Mouse (Mus musculus) intestine, embryonic 16.5 days (tissue): ENCODE data around the gene Brd3. TPM values are rescaled to one million over a fixed set of nuclear protein-coding genes. Genes with fewer than 3 reads are reported as not detected.
A peak's percentile ranks its signal among the peaks of the same experiment; 100 is the strongest.

Experiments used
- ATAC-seq: fragments of 200-750 bp; cut with Nextera tagmentation; 2 replicates; pipeline ENCODE4 v1.8.0; 2017; ENCODE audit warnings: moderate TSS enrichment, moderate library complexity
- H3K27ac ChIP-seq: fragments of 300-500 bp; sonication (generic); 2 replicates; pipeline ENCODE4 v1.5.1; 2014; ENCODE audit warnings: mild to moderate bottlenecking, low read length
- H3K27me3 ChIP-seq: fragments of 300-500 bp; sonication (generic); replicated peaks from 2 replicates; pipeline ENCODE4 v1.6.1; 2014; ENCODE audit warnings: low read length, control low read depth, mixed read lengths; ENCODE audit not compliant: control insufficient read depth, insufficient read depth
- H3K36me3 ChIP-seq: fragments of 300-500 bp; sonication (generic); 2 replicates; pipeline ENCODE4 v1.6.1; 2014; ENCODE audit warnings: low read length, control low read depth; ENCODE audit not compliant: control insufficient read depth, insufficient read depth
- H3K4me1 ChIP-seq: fragments of 300-500 bp; sonication (generic); 2 replicates; pipeline ENCODE4 v1.6.1; 2014; ENCODE audit warnings: low read length, control low read depth, mixed read lengths; ENCODE audit not compliant: control insufficient read depth, insufficient read depth
- H3K4me2 ChIP-seq: fragments of 300-500 bp; sonication (generic); 2 replicates; pipeline ENCODE4 v1.6.1; 2014; ENCODE audit warnings: low read depth, low read length, control low read depth
- H3K4me3 ChIP-seq: fragments of 300-500 bp; sonication (generic); 2 replicates; pipeline ENCODE4 v1.5.1; 2014; ENCODE audit warnings: mild to moderate bottlenecking, low read length
- H3K9ac ChIP-seq: fragments of 300-500 bp; sonication (generic); 2 replicates; pipeline ENCODE4 v1.6.1; 2014; ENCODE audit warnings: low read depth, low read length
- H3K9me3 ChIP-seq: fragments of 300-500 bp; sonication (generic); 2 replicates; pipeline ENCODE4 v1.6.1; 2016; ENCODE audit warnings: low read length, control low read depth; ENCODE audit not compliant: control insufficient read depth
- WGBS: fragments of 180-500 bp; shearing (Covaris S2); extraction: QIAGEN DNeasy Blood & Tissue Kit; methylation state at CpG from one replicate; pipeline ENCODE4 v1.1.7; 2014; 5-methylcytosine and 5-hydroxymethylcytosine counted together
- polyA plus RNA-seq: library from polyadenylated mRNA; unstranded; fragments of >200 nt; fragmentation: Nextera tagmentation; extraction: Ambion mirVana; gene quantifications from 2 replicates; pipeline ENCODE4 v1.2.1, GENCODE M21; 2015

Gene Brd3
- polyA plus RNA-seq, 1 experiment from 2014 or later: 82.5 TPM

DNA sequence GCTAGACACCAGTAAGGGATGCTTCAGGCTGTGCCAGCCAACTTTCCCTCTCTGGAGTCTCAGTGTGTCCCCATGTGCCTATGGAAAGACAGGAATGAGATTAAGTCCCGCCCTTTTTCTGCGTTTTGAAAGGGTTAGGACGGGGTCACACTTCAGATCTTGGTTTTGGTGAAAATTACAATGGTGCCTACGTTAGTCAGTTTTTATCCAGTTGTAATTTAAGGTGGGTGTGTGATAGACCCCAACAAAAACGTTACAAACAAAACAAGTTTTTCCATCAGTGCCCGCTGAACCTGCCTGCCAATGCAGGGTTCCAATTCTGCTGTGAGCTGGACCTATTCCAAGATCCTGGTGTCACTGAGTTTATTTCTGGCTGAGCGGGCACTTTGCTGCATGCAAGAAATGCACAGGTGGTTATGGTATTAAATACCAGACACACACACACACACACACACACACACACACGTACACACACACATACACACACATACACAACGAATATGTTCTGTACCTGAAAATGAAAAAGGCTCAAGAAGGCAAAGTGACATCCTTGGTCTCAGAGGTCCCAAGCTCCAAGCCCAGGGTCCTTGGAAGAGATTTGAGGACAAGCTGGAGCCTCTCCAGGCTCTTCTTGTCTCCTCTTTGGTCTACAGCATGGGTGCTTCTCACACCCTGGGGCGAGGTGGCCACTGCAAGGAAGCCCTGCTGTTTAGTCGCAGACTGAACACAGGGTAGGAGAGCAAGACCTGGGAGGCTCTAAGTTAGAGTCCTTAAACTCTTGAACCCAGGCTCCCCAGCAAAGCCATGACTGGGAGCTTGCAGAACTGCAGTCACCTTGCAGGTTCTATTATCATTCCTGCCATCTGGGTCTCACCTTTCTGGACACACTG lies 30.9 kb downstream of the Brd3 start:
- Histone ChIP-seq H3K36me3 (no peaks in the 10 kb centered on the region), H3K27me3 (no peaks in the 10 kb centered on the region), H3K9me3 (no peaks in the 10 kb centered on the region), H3K4me2 (peak overlapping the region; percentile 82), H3K9ac (peak overlapping the region; percentile 97), H3K4me1 (peaks cover 30% of the 10 kb centered on the region), H3K27ac (peak overlapping the region; percentile 96), H3K4me3 (peak overlapping the region; percentile 99)
- 27% methylated on average over 11 of the region's 11 CpGs for WGBS
- no peak for ATAC-seq

- Histone ChIP-seq H3K27me3 (no peaks in the 10 kb centered on the region), H3K9ac (peak overlapping the region; percentile 97), H3K27ac (peak overlapping the region; percentile 96), H3K9me3 (no peaks in the 10 kb centered on the region), H3K4me3 (peak overlapping the region; percentile 99), H3K4me1 (peaks cover 38% of the 10 kb centered on the region), H3K4me2 (peak overlapping the region; percentile 89), H3K36me3 (no peaks in the 10 kb centered on the region)
- ATAC-seq: peak; percentile 98
- under 1% methylated on average over 87 of the region's 96 CpGs for WGBS
Measured at GRCm38 (mm10) chr2:27475495-27476302, 31.8 kb downstream of the Brd3 start.

DNA sequence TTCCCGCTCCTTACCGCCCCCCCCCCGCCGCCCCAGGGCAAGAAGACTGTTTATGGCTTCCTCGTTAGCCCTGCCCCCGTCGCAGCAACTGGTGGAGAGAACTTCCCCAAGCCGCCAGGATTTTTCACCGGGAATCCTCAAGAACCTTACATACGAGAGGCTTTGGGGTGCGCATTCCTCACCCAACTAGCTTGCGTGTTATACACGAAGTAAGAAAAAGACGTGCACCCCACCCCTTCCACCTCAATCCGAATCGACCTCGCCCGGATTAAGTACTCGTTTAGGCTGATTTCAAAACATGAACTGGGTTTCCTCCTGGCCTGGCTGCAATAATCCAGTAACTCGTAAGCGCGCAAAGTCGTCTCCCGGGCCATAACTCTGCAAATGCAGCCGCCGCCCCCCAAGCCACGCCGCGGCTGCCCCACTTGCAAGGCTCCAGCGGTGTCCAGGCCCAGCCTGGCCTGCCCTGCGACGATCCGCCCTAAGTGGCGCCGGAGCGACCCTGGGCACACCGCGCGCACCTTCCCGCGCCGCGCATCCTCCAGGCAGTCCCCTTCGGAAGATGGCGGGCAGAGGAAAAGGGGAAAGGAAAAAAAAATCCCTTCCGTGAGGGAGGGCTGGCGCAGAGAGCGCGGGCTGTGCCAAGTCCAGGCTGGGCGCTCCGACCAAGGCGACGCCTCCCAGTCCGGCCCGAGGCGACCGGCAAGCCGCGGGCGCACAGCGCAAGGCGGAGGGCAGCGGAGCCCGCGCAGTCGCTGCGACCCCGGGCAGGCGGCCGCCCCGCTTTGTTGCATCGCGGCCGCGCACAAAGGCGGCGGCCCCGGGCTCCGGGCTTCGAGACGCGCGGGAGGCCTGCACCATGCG lies 32.6 kb downstream of the Brd3 start:
- Histone ChIP-seq H3K4me3 (peak overlapping the region; percentile 99), H3K9me3 (no peaks in the 10 kb centered on the region), H3K9ac (peak overlapping the region; percentile 97), H3K4me2 (peak overlapping the region; percentile 89), H3K36me3 (no peaks in the 10 kb centered on the region), H3K27me3 (no peaks in the 10 kb centered on the region), H3K4me1 (peaks cover 47% of the 10 kb centered on the region), H3K27ac (peak overlapping the region; percentile 95)
- WGBS: under 1% methylated on average over 79 of the region's 84 CpGs
- ATAC-seq: peak; percentile 37

GRCm38 (mm10) chr2:27473911-27474310 lies 33.6 kb downstream of the Brd3 start:
- Histone ChIP-seq H3K27me3 (no peaks in the 10 kb centered on the region), H3K4me1 (peaks cover 55% of the 10 kb centered on the region), H3K36me3 (no peaks in the 10 kb centered on the region), H3K27ac (peak overlapping the region; percentile 95), H3K9me3 (no peaks in the 10 kb centered on the region), H3K4me3 (peak overlapping the region; percentile 99), H3K9ac (peak overlapping the region; percentile 97), H3K4me2 (peak overlapping the region; percentile 89)
- ATAC-seq: no peak
- WGBS: 11% methylated on average over 4 of the region's 4 CpGs

DNA sequence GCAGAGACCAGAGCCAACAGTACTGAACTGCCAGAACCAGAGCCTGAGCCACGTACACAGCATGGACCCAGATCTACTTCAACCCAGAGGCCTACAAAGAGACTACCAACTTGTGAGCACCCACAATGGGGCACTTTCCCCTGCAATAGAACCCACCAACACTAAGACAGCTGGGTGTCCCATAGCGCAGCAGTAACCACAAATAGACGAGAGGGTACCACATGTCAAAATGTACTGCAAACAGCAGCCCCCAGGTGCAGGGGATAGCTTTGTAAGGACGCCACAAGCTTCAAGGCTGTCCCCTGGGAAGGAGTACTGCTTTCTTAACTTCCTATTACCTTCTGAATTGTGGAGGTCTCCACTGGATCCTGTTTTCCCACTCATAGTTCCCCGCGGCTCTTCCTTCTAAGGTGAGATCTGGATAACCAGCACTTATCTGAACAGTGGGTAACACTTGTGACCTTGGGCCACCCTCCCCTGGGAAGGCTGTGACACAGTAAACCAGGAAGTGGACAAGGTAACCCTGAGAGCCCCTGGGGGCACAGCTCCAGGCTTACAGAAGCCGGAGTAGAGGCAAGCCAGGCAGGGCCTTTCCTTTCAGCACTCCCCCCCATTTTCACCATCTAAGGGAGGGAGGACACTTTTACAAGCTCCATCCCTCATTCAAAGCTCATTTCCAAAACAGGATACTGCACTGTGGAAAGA lies 34.2 kb downstream of the Brd3 start:
- H3K27ac ChIP-seq: peak overlapping the region; percentile 95
- 54% methylated on average over 7 of the region's 7 CpGs for WGBS

DNA sequence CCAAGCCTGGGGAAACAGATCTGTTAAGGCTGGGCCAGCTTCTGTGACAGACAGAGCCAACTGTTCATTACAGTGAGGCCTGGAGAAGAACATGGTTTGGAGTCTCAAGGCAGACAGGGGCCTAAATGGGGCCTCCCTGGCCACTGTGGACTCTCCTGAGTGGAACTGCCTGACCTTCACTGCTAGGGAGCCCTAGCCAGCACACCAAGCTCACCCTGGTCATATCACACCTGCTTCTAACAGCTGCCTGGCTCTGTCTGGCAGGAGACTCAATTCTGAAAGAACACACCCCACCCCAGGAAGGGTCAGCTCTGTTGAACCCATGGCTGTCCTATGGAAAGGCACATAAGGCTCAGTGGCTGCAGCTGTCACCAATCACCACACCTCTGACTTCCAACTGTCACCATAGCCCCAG lies 36.3 kb downstream of the Brd3 start:
- Histone ChIP-seq H3K9ac (peak overlapping the region; percentile 36; the same call in 1 of the 2 replicates), H3K4me2 (no peak overlapping the region), H3K4me3 (no peak overlapping the region), H3K36me3 (no peaks in the 10 kb centered on the region), H3K27ac (peak overlapping the region; percentile 77), H3K27me3 (no peaks in the 10 kb centered on the region), H3K9me3 (no peaks in the 10 kb centered on the region), H3K4me1 (peaks cover 68% of the 10 kb centered on the region)
- no peak for ATAC-seq

More for the DNA sequence above, 34.2 kb downstream of the Brd3 start:
- Histone ChIP-seq H3K9ac (peak overlapping the region; percentile 97), H3K36me3 (no peaks in the 10 kb centered on the region), H3K4me1 (peaks cover 62% of the 10 kb centered on the region), H3K27me3 (no peaks in the 10 kb centered on the region), H3K4me2 (peak overlapping the region; percentile 89), H3K4me3 (peak overlapping the region; percentile 99), H3K9me3 (no peaks in the 10 kb centered on the region)
- ATAC-seq: no peak

DNA sequence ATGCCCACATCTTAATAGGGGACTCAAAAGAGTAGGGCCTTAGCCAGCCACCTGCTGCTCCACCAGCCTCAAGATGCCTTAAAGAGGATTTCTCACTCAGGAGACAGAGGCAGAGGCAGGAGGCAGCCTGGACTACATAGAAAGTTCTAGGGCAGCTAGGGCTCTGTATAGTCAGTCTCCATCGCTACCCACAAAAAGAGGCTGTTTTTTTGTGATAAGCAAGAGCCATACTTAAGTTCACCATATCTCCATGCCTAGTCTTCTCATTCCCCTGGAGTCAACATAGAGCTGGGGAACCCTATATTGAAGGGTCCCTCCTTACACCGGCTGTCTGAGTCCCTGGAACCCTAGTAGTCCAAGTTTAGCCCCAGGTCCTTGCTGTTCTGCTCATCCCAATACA lies 36.9 kb downstream of the Brd3 start:
- Histone ChIP-seq H3K4me1 (peaks cover 70% of the 10 kb centered on the region), H3K4me2 (peak overlapping the region; percentile 24; the same call in 1 of the 2 replicates), H3K9ac (peak overlapping the region; percentile 47; the same call in 1 of the 2 replicates), H3K27me3 (no peaks in the 10 kb centered on the region), H3K9me3 (no peaks in the 10 kb centered on the region), H3K27ac (peak overlapping the region; percentile 77), H3K4me3 (no peak overlapping the region), H3K36me3 (0 out of 2 replicates have a peak, but pooled peaks cover 2% of the 10 kb centered on the region)
- no peak for ATAC-seq
- WGBS: 86% methylated on average over 2 of the region's 2 CpGs

DNA sequence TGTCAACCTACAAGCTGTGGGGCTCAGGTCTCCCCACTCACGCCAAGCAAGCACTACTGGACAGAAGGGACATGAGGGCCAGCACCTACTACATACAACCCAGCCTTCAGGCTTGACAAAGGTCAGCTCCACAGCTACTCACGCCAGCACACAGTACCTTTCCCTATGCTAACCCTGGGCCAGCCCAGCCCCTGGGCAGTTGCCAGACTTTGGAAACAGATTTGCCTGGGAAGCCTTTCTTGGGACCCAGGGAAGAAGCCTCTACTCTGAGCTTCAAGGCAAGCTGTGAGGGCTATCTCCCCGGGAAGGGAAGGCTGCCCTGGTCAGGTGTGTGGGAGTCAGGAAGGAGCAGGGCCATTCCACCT lies 37.5 kb downstream of the Brd3 start:
- Histone ChIP-seq H3K4me3 (no peak overlapping the region), H3K27me3 (no peaks in the 10 kb centered on the region), H3K27ac (peak overlapping the region; percentile 77), H3K4me1 (peaks cover 70% of the 10 kb centered on the region), H3K9ac (peak overlapping the region; percentile 47), H3K36me3 (0 out of 2 replicates have a peak, but pooled peaks cover 3% of the 10 kb centered on the region), H3K4me2 (peak overlapping the region; percentile 24; the same call in 1 of the 2 replicates), H3K9me3 (no peaks in the 10 kb centered on the region)
- no peak for ATAC-seq
- 55% methylated on average over 3 of the region's 3 CpGs for WGBS
